Mouse (Mus musculus) small intestine, adult 2 months (tissue): Measurements from ENCODE around the gene D7Ertd443e. TPM values are rescaled to one million over a fixed set of nuclear protein-coding genes. Genes with fewer than 3 reads are reported as not detected.

Experiments used
- H3K27ac ChIP-seq: fragments of 200-500 bp; 2 replicates; pipeline ENCODE4 v1.5.1; 2012; ENCODE audit warnings: low read depth, low read length, control low read depth, inconsistent platforms; ENCODE audit not compliant: insufficient read depth
- H3K27me3 ChIP-seq: fragments of 200-500 bp; 2 replicates; pipeline ENCODE4 v1.6.1; 2012; ENCODE audit warnings: mild to moderate bottlenecking, moderate library complexity, low read length, inconsistent platforms; ENCODE audit not compliant: control insufficient read depth, insufficient read depth
- H3K36me3 ChIP-seq: fragments of 200-500 bp; 2 replicates; pipeline ENCODE4 v1.6.1; 2012; ENCODE audit warnings: mild to moderate bottlenecking, low read length, control low read depth, inconsistent platforms; ENCODE audit not compliant: control insufficient read depth, insufficient read depth
- H3K4me1 ChIP-seq: fragments of 200-500 bp; 2 replicates; pipeline ENCODE4 v1.6.1; 2012; ENCODE audit warnings: low read length, inconsistent platforms, mixed read lengths; ENCODE audit not compliant: control insufficient read depth, insufficient read depth, insufficient read length
- H3K4me3 ChIP-seq: fragments of 200-500 bp; 2 replicates; pipeline ENCODE4 v1.5.1; 2012; ENCODE audit warnings: low read depth, mild to moderate bottlenecking, control low read depth, inconsistent platforms, low read length, moderate library complexity
- CTCF ChIP-seq: fragments of 200-500 bp; IDR thresholded peaks from 2 replicates; pipeline ENCODE4 v1.5.1; 2012; ENCODE audit warnings: low read depth, mild to moderate bottlenecking, control low read depth, inconsistent platforms, low read length, moderate library complexity, mixed read lengths; ENCODE audit not compliant: insufficient replicate concordance, insufficient read length; ENCODE audit errors: extremely low read depth
- POLR2A ChIP-seq: fragments of 200-500 bp; IDR thresholded peaks from 2 replicates; pipeline ENCODE4 v1.6.1; 2012; ENCODE audit warnings: low read depth, mild to moderate bottlenecking, control low read depth, inconsistent platforms, low read length, moderate library complexity
- WGBS: fragments of 180-500 bp; shearing (Covaris S2); methylation state at CpG from one replicate; pipeline ENCODE4 v1.1.7; 2018; 5-methylcytosine and 5-hydroxymethylcytosine counted together
- polyA plus RNA-seq: library from polyadenylated mRNA; depleted of rRNA; stranded (reverse); fragments of >200 nt; gene quantifications from 2 replicates; pipeline ENCODE4 v1.2.3, GENCODE M21; 2012; rRNA removed

Gene D7Ertd443e
- not detected in 2 replicates for polyA plus RNA-seq

DNA sequence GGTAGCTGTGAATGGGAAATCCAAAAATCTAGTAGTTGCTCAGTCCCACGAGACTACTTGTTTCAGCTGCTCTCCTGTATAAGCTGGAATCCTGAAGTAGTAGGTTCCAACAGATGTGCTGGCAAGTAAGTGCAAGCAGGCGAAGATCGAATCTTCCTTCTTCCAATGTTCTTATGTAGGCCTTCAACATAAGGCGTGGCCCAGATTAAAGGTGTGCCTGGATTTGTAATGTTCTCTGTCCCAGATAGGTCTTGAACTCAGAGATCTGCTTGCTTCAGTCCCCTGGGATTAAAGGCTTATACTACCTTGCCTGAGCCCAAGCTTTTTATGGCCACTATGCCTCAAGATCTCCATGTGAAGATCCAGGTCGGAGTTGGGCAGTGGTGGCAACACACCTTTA is at the start of gene D7Ertd443e:
TSS of gene D7Ertd443e (minus strand) at position 101 of the 400 bp plus-strand sequence.
- H3K4me1 ChIP-seq, result no peaks in the 10 kb centered on the region
- 85% methylated on average over 5 of the region's 5 CpGs for WGBS
- H3K27me3 ChIP-seq, result no peaks in the 10 kb centered on the region
- H3K36me3 ChIP-seq, result no peaks in the 10 kb centered on the region
- H3K27ac ChIP-seq, result no peak within 1 kb of the TSS
- H3K4me3 ChIP-seq, result no peak within 1 kb of the TSS
- TF ChIP-seq POLR2A (no peak), CTCF (no peak)

GRCm38 (mm10) chr7:134431681-134432080 is 46.2 kb upstream of the D7Ertd443e start:
- Histone ChIP-seq H3K27me3 (no peaks in the 10 kb centered on the region), H3K4me1 (no peaks in the 10 kb centered on the region), H3K4me3 (no peak overlapping the region), H3K36me3 (no peaks in the 10 kb centered on the region), H3K27ac (no peak overlapping the region)
- TF ChIP-seq POLR2A (no peak), CTCF (no peak)
- 68% methylated on average over 3 of the region's 3 CpGs for WGBS

DNA sequence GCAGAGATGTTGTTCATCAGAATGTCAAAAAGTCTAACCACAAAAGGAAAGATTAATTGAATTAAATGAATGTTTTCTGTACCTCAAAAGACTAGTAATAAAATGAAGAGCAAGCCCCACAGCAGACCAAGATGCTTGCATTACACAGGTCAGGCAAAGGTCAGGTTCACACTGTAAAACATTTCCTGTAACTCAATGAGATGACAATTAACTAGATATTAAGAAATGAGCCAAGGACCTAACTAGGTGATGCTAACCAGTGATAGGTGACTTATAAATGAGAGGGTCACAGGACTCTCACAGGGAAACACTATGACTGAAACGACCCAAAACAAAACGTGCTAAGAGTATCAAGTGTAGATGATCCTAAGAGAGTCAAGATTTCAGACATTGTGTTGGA is 43.2 kb upstream of the D7Ertd443e start:
- H3K36me3 ChIP-seq, result no peaks in the 10 kb centered on the region
- TF ChIP-seq CTCF (no peak), POLR2A (no peak)
- H3K27ac ChIP-seq, result no peak overlapping the region
- no peaks in the 10 kb centered on the region for H3K27me3 ChIP-seq
- WGBS, result 76% methylated on average over 2 of the region's 2 CpGs
- no peaks in the 10 kb centered on the region for H3K4me1 ChIP-seq
- no peak overlapping the region for H3K4me3 ChIP-seq

- H3K36me3 ChIP-seq, result no peaks in the 10 kb centered on the region
- H3K27ac ChIP-seq, result no peak overlapping the region
- no peaks in the 10 kb centered on the region for H3K27me3 ChIP-seq
- H3K4me3 ChIP-seq, result no peak overlapping the region
- no peaks in the 10 kb centered on the region for H3K4me1 ChIP-seq
- TF ChIP-seq POLR2A, result no peak
- no peak for TF ChIP-seq CTCF
- WGBS, result 94% methylated on average over 9 of the region's 9 CpGs
Observed at GRCm38 (mm10) chr7:134415014-134415413, 29.6 kb upstream of the D7Ertd443e start.

DNA sequence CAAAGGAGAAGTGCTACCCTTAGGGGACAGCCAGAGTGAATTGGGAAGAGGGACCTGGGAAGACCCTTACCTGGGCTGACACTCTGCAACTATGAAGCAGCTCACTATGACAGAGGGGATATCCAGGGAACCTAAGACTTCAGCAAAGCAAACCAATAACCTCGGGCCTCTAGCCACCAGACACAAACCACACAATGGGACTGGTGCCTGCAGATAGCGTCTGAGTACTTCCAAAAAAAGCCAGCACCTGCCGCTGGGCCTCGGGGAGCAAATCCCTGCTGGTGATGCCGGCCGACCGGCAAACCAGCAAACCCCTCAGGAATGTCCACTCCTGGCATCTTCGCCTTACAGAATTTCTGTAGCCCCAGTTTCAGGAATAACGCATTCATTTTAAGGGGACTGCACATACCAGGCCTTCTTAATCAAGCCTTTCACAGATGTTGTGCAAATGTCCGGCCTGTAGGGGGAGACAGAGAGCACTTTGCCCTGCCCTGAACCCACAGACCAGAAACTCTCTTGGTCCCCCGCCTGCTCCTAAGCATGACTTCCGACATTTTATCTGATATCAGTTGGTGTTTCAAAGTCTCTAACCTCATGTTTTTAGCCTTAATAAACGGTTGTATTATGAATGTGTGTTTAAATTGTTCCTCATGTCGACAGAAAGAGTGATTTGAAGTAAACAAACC is 28.7 kb upstream of the D7Ertd443e start:
- no peak overlapping the region for H3K27ac ChIP-seq
- H3K4me3 ChIP-seq, result no peak overlapping the region
- no peaks in the 10 kb centered on the region for H3K4me1 ChIP-seq
- 43% methylated on average over 14 of the region's 14 CpGs for WGBS
- TF ChIP-seq POLR2A (no peak), CTCF (peak; percentile 51; the same call in 1 of the 2 replicates)
- H3K27me3 ChIP-seq, result no peaks in the 10 kb centered on the region
- H3K36me3 ChIP-seq, result no peaks in the 10 kb centered on the region

DNA sequence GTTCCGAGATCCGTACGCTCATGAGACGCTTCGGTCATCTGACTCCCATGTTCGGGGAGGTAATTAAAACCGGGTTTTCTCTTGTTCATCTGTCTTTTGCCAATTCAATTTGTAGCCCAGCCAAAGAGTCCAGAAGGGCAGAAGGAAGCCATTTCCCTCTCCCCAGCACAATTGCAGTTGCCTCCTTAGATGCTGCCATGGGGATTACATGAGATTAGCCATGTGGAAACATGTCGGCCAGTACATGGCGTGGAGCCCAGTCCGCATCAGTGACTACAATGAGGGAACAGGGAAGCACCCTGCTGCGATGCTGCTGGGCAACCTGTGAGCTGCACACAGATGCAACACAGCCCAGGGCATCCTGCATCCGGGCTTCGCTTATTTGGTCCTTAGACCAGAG is 23.2 kb upstream of the D7Ertd443e start:
- H3K4me3 ChIP-seq, result no peak overlapping the region
- WGBS, result 91% methylated on average over 13 of the region's 13 CpGs
- no peak overlapping the region for H3K27ac ChIP-seq
- H3K36me3 ChIP-seq, result no peaks in the 10 kb centered on the region
- TF ChIP-seq CTCF, result no peak
- no peak for TF ChIP-seq POLR2A
- H3K4me1 ChIP-seq, result no peaks in the 10 kb centered on the region
- H3K27me3 ChIP-seq, result no peaks in the 10 kb centered on the region

DNA sequence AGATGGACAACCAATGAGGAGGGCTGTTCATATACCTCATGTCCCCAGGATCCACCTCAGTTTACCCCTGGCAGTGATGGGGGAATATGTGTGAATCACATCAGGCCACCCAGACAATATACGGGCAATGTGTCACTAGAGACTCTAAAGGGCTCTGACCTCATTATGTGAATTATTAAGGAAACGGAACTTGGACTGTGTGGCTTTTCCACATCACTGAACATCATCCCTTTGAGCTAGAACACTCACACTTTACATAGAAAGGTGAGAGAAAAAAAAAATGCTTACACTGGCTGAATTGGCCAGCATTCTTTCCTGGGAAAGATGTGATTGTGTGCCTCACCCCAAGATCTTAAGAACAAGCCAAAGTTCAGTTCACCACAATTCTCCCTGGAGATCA is 15.3 kb upstream of the D7Ertd443e start:
- no peaks in the 10 kb centered on the region for H3K27me3 ChIP-seq
- H3K4me1 ChIP-seq, result no peaks in the 10 kb centered on the region
- no peaks in the 10 kb centered on the region for H3K36me3 ChIP-seq
- no peak overlapping the region for H3K4me3 ChIP-seq
- no peak for TF ChIP-seq CTCF
- no peak for TF ChIP-seq POLR2A
- no peak overlapping the region for H3K27ac ChIP-seq
- WGBS, result 77% methylated on average over 2 of the region's 2 CpGs

DNA sequence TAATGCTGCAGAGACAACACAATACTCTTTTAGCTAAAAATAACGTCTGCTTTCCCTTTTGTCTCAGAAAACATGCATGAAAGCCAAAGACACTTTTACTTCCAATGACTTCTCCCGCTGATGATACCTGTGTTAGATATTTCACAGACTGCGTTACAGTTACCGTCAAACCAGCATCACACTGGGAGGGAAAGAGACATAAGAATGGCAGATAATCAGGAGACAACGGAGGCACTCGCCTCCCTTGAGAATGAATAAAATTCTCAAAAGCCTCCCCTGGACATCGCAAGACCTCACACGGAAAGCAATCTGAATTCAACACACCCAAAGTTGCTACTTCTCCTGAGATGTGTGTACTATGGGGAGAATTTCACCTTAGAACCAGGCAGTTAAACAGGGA is 11.3 kb upstream of the D7Ertd443e start:
- H3K4me1 ChIP-seq, result no peaks in the 10 kb centered on the region
- H3K27ac ChIP-seq, result no peak overlapping the region
- H3K27me3 ChIP-seq, result no peaks in the 10 kb centered on the region
- no peak overlapping the region for H3K4me3 ChIP-seq
- TF ChIP-seq POLR2A, result no peak
- no peak for TF ChIP-seq CTCF
- 77% methylated on average over 8 of the region's 8 CpGs for WGBS
- H3K36me3 ChIP-seq, result no peaks in the 10 kb centered on the region
